Mouse (Mus musculus) right cerebral cortex, postnatal 14 days (tissue): ENCODE measurements around the gene Tshz3.

Experiments
- DNase-seq: peaks from one replicate; pipeline ENCODE4 v3.0.0; 2022

Gene Tshz3

DNA sequence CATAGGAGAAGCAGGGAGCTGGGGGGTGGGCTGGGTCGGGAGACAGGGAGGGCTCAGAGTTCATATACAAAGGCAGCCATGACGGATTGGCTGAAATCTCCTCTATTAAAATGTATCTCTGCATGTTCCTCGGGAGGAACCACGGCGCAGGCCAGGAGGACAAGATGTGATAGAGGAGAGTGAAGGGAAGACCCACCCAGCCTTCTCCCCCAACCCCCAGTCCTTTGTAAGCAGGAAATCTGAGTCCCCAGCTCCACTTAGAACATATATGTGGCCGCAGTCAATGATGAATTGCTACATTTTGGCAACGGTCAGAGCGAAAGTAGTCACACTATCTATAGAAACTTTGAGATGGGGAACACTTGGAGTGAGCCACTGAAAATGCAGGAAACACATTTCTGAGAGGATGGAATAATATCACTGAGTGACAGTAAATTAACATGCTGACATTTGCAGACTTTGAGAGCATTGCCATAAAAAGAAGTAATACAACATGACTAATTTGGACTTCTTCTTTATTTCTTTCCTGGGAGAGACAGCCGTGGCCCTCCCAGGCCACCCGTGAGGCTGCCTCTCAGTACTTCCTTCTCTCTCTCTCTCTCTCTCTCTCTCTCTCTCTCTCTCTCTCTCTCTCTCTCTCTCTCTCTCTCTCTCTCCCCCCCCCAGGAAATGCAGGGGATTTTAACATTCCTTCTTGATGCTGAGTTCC, 88.9 kb downstream of the Tshz3 start:
- no peak for DNase-seq

DNA sequence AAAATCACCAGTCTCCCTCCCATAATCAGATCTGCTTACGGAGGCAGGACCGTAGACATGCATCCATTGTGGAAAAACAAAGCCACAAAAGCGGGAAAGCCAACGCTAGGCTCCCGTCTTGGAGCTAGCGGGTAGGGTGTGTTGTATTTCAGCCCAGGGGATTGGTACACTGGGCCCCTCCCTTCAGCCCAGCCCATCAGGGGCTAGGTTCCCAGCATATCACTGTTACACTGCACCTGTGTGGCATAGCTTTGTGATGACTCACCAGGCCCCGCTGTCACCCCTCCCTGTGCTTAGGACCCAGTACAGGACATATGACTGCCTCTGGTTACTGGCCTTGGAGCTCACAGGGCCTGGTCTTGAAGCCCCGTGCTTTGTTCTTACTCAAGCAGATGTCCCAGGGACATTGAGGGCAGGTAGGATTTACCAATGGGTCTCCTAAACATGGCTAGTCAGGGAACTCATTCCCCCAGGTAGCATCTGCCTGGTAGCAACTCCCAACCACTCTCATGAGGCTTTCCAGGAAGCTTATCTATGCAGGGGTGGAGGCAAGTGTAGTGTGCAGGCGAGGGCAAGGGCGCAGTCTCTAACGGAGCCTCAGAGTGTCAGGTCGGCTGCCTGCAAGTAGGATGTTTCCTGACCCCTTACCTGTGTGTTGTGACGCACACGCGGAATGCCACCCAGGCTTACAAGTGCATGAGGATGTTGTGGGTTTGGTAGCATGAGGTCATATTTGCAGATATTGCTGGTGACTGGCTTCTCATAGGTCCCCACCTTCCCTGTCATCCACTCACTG, 98.7 kb downstream of the Tshz3 start:
- DNase-seq = no peak
